Mouse (Mus musculus): ENCODE results near the gene Ccdc138.

Ccdc138 gene

DNA sequence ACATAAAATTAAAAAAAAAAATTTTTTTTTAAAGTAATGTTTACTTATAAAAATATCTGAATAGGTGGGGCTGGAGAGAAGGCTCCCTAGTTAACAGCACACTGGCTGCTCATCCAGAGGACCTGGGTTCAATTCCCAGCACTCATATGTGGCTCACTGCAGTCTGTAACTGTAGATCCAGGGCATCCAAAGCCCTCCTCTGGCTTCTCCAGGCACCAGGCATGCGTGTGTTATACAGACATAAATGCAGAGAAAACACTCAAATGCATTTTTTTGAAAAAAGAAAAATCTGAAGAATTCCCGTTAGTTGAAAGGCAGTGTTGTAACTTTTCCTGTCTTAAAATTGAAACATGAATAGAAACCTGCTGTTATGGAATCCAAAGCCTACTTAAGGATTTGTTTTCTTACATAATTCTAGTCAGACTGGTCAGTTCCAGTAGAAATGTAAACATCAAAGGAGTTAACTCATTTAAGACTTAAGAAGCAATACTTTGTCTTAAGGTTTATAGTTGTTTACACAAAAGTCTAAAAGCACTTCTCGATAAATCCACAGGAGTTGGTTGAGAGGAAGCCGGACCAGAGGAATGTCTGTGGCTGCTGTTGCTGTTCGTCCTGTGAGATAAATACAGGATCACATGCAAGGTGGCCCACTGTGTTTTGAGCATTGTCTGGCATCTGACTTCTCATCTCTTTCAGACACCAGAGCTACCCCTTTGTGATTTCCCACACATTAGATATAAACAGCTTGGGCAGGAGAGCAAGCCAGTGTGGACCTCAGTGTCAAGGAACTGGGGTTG lies 87.9 kb downstream of the Ccdc138 start:
- DNase-seq = no peak

DNA sequence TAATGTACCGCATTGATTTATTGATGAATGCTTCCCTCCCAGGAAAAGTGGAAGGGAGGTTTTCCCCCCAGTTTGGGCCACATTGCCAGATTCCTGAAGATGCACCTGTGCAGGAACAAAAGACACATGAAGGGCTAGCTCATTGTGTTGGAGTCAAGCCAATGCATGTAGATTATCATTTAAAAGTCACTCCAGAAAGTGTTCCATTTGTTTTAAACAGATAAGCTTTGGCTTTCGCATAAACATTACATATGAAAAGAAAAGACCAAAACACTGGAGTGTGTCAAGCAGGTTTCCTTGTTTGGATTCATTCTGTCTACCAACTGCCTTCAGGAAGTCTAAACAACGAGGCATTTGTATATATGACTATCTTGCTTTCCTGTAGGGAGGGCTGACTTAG lies 96.7 kb downstream of the Ccdc138 start:
- DNase-seq = no peak

DNA sequence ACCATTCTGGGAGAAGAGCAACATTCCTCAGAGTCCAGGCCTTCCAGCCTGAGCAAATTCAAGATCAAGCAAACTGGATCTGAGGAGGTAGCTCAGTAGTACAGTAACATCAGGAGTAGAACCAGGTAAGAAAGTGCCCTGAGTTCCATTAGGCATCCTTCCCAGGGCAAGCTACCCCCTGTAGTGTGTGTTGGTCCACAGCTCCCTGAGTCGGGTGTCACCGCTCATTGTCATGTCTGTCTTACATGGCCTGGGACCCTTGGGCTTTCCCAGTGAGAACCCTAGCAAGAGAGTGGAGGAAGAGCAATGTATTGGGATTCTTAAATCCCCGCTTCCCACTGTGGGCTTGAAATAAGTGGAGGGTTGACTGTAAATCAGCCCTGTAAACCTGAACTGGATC lies 97.4 kb downstream of the Ccdc138 start:
- DNase-seq = no peak

DNA sequence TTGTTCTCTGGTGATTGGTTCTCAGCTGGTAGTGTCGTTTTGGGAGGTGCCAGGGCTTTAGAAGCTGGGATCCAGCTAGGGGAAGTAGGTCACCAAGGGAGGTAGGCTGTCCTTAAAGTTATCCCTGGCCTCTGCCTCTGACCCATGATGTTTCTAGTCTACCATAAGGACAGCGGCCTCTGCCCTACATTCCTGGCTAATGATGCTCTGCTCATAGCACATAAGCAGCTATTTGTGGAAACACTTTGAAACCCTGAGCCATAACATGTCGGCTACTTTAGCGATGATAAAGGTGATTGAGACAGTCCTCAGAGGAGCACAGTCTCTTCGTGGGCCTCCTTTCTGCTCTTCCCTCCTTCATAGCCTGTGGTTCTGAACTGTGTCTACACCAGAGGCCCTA lies 98.1 kb downstream of the Ccdc138 start:
- no peak for DNase-seq

DNA sequence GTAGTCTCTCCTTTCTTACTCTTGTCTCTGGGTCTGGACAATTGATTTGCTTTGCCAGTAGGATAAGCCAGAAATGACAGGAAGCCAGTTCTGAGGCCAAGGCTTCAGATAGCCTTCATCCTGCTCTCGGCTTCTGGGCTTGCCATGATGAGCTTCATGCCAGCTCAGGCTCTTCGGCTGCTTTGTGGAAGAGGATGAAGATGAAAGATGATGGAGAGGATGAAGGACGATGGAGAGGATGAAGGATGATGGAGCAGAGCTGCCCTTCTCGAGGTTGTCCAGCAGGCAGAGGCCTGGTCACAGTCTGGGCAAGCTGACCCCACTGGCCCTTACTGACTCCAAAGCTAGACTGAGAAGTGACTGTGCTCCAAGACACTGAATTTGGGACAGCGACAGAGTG lies 102.4 kb downstream of the Ccdc138 start:
- no peak for DNase-seq

DNA sequence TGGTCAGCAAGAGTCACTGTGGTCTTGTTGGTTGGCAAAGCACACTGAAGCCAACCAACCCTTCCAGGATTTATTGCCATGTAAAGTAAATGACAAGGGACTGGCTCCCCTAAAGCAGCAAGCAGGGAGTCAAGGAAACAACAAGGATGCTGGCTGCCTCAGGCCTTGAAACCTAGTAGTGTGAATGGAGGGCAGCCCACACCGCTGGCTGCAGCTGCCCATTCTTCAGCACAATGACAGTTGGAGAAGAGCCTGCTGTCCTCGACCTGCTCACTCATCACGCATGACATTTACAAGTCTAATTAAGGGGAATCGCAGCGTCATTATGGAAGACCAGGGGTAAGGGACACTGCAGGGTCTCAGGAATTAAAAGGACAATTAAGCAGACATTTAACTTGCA lies 103.2 kb downstream of the Ccdc138 start:
- no peak for DNase-seq

DNA sequence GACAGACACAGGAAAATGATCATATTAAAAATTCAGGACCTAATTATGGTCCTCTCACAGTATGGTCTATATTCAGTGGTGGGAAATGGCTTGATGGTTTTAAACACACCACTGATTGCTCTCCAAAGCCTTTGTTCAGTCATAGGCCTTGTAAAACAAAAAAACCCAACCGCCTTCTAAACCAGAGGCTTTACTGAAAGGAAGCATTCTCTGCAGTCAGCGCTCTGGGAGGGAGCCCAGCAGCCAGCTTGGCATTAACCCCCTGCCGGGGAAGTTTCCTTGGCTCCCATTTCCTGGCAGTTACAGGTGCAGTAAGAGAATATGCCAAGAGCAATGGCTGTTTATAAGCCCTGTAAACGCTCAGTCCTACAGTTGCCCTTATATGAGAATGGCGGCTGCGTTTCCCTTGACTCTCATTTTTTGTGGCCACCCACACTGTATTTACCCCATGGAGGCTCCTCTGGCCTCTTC lies 103.7 kb downstream of the Ccdc138 start:
- peak; percentile 53 for DNase-seq

DNA sequence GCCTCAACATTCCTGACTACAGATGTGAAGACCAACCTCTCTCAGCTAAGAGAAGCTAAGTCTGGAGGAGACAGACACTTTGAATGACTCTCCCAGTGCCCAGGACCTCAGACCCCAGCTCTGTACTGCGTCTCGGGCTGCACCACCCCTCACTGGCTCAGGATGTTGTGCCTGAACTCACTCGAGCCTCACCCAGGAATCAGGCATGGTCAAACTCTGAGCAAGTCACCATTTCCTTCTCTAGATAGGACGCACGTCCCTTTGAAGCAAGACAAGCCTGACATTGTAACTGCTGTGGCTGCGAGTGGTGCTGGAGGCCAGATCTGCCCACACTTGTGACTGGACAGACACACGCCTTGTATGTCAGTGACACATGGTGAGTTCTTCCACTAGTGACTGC lies 104.2 kb downstream of the Ccdc138 start:
- no peak for DNase-seq

DNA sequence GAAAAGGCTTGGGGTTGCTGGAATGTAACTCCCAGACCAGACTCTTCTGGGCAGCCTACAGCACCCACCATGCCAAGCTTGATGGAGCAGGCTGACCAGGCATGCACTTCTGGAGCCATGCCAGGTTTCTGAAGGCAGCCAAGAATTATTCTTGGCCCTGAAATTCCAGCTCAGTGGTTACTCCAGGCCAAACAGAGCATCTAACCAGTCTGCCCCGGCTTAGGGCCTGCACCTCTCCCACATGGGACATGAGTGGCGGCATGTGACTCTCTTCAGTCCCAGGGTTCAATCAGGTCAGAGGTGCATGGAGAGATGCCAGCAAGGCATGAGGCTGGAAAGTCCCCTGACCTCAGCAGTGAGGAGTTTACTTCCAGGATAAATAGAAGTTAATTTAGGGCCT lies 107.0 kb downstream of the Ccdc138 start:
- DNase-seq = peak; percentile 37

DNA sequence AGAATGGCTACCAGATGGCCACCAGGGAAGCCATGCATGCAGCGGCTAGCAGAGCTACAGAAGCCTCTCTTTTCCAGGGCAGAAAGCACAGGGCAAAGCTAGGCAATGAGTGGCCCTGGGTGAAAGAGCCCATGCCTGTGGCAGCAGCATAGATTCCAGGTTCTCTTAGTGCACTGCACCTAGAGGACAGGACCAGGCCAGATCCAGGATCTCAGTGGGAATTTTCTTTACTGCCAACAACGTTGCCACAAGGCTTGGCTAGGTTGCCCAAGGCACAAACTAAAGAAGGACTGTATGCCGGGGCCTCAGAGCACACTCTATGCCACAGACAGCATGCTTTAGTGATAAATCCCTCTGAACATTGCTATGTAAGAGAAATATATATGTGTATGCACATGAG lies 108.6 kb downstream of the Ccdc138 start:
- DNase-seq = no peak

DNA sequence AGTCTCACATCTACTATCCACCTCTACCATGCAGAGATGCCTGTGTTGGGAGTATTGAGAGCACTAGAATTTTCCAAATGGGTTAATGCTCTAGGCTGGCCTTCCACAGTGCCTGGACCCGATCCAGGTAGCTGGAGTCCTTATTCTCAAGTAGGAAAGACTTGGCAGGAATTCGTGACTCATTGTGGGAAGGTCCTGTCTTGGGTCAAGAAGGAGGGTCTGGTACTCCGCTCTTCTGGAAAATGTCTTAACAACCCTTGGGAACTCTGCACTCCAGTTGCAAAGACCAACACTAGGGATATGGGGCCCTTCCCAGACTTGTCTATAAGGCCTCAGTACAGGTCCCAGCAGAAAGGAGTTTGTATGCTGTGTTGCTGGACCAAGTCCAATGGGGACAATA lies 111.1 kb downstream of the Ccdc138 start:
- no peak for DNase-seq

DNA sequence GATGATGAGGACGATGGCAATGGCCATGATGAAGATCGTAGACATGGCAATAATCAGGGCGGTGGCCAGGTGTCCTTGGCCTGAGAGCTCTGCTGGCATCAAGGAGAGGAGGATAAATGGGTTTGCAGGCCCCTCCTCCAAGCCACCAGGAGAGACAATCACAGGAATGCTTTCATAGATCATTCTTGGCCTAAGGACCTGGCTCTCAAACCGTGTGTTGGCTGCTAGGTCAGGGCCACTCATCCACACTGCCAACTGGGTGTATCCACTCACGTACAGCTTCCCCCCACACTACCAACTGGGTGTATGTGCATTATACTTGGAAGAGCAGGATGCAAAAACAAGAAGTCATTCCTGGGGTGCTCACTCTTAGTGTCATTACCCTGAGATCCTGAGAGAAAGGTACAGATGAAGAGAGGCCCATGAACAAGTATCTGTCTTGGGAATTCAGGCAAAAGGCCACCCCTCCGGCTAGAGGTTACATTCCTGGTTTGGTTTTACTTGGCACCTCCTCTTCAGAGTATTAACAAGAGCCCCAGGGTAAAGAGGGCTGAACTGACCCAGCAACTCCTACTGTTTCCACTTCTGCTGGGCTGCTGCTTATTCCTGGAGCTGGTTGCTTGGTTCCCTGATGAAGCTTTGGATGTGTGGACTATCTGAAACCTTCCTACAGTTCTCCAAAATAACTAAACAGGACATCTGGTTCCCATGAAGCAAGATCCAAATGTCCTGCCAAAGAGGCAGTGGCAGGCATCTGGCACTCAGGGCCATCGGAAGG lies 112.9 kb downstream of the Ccdc138 start:
- DNase-seq = no peak

DNA sequence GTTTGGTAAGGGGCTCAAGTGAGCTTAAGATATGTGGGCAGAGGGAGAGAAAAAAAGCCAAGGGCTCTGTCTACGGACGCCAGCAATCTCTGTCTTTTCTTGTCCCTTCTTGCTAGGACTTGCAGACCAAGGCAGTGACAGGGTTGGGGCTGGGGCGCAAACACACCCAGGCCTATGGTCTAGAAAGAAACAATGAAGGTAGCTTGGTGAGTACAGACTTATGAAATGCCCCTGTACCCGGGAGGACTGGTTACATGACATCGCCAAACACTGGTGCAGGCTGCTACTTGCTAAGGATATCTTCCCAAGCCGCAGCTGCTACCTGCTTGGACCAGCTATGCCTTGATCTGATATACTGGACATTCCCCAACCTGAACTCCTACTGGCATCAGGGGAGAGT lies 116.9 kb downstream of the Ccdc138 start:
- no peak for DNase-seq

DNA sequence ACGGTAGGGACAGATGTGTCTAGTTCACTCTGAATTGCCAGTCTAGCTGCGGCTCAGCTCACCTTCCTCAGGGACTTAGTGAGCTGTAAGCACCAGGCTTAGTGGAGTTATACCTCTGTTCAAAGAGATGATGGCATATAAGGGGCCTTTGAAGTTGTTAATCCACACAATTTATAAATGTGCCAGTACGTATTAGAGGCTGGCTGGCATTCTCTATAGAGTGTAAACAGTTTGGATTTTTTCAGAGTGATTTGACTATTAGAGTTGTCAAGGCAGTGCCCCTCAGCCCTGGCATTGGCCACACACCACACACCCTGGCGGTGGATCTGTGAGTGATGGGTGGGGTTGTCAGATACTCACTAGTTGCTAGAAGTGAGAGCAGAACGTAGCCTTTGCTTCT lies 118.8 kb downstream of the Ccdc138 start:
- no peak for DNase-seq

DNA sequence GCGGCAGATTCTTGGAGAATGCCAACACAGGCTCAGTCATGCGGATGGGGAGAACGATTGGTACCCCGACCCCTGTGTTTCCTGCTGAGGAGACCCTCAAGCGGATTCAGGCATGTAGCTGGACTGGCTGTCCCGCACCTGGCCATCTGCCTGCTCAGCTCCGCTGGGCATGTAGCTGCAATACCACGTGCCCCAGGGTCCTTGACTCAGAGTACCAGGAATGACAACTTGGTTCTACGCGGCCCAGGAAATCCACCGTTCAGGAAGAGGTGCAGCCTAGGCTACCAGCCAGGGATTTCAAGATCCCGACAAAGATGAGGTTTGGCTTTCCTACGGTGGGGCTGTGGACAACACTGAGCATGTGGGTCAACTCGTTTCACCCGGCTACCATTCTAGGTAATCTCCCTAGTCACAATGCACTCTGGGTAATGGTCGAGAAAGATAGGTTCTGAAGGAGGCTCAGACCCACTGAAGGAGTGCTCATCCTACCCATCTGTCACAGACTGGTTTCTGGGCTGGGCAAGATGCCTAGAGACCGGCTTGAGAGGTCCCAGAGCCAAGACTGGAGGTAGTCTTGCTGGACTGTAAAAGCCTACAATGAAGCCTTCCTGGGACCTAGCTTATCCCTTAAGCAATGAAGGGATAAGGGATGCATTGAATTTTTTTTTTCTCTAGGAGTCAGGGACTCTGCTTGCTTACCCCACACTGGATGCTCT lies 120.9 kb downstream of the Ccdc138 start:
- peak; percentile 72 for DNase-seq

DNA sequence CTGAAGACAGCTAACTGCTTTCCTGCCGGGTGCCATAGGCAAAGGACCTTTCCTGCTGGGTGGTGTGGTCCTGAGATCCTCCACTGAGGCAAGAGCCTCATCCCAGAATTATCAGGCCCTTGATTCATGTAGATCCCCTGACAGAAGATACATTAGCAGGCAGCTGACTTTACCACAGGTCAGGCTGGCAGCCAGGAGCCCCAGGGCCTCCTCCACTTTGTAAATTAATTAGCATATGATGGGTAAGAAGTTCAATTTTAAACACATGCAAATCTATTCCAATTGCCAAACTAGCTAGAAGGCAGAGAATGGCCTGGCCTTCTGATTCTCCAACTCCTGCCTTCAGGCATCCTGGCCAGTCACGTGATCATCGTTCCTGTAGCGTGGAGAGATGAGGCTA lies 121.5 kb downstream of the Ccdc138 start:
- DNase-seq = peak; percentile 13

DNA sequence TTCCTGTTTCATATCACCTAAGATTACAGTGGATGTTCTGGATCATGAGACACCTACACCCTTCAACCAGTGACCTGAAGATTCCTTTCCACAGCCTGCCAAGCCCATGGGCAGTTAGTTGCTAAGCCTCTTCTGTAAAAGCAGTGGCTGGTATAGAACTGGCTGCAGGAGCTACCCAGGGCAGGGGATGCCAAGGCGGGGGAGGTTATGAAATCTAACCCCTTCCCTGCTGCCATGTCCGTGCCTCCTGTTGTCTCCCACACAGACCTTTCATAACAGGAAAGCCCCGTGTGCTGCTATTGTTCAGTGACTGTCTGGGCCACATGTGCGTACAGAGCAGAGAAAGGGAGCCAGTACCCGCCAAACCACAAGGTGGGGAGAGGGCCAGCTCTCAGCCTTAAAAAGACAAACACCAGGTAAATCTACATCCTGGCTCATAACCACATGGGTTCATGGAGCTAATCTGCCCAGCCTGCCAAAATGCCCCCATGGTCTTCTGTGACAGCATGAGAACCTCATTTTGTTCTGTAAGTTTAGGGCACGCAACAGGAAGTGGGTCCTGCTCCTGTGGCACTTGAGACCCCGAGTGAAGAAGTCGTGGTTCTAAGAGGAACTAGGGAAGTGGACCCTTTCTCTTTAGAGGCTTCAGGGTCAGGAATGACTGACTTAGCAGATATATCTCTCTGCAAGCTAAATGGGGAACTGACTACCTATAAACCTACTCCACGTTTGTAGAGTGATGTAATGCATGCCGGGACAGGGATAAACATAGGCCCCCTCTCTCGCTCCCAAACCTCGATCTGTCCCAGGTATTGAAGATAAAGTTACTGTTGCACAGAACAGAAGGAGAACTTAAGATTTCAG lies 127.3 kb downstream of the Ccdc138 start:
- no peak for DNase-seq

Measured in cerebellum, adult 8-10 months (tissue).